Comparison of ENCODE assay signal across 9 mouse cellular contexts in genomic region chr11:80479425-80479824, GRCm38 (mm10). TPM values are rescaled to one million over a fixed set of nuclear protein-coding genes. Genes with fewer than 3 reads are reported as not detected.
A peak's percentile ranks its signal among the peaks of the same experiment; 100 is the strongest.
DNase-seq lines count a peak whose midpoint lies in the region; ATAC-seq and TF ChIP-seq lines count a peak whose summit lies in the region.
"Had no signal": no experiment of that assay in that cellular context is flagged by ENCODE, and none has a peak within 500 bp of the region (broad histone marks: within the 10 kb centered on the region; RNA-seq: fewer than 3 reads in every experiment).

No protein-coding gene starts in this region.

- no peak for DNase-seq in kidney, adult 11 months
- peak; percentile 59 for DNase-seq in brain, embryonic 14.5 days (ENCODE audit: low read depth)
- no peak for DNase-seq in adrenal gland, postnatal 14 days
- DNase-seq in heart, embryonic 10.5 days (ENCODE audit: low spot score) = no peak
- DNase-seq: adrenal gland, adult 8-10 months had no signal

- H3K9ac ChIP-seq in kidney, embryonic 16.5 days (replicated peaks; ENCODE audit: low read length) = no peak overlapping the region
- peak overlapping the region; percentile 80 for H3K9ac ChIP-seq in forebrain, embryonic 15.5 days (replicated peaks)
- peak overlapping the region; percentile 96 for H3K9ac ChIP-seq in midbrain, embryonic 12.5 days (replicated peaks)

- TF ChIP-seq POLR2A in brain, embryonic 14.5 days (IDR thresholded peaks at IDR 0.05; ENCODE audit: borderline replicate concordance, extremely low read depth, insufficient read depth, insufficient read length, poor library complexity, severe bottlenecking) = no peak

- H3K27me3 ChIP-seq in kidney, embryonic 16.5 days (ENCODE audit: insufficient read depth, low read length) = no peaks in the 10 kb centered on the region
- H3K27me3 ChIP-seq in forebrain, embryonic 15.5 days = no peaks in the 10 kb centered on the region
- H3K27me3 ChIP-seq in midbrain, embryonic 12.5 days = peaks cover 56% of the 10 kb centered on the region
- H3K27me3 ChIP-seq in heart, embryonic 10.5 days (ENCODE audit: insufficient read depth, poor library complexity, severe bottlenecking) = peaks cover 37% of the 10 kb centered on the region

- ATAC-seq in kidney, embryonic 16.5 days (ENCODE audit: low FRiP score, low TSS enrichment) = no peak
- ATAC-seq in forebrain, embryonic 15.5 days (replicated peaks) = no peak
- ATAC-seq in midbrain, embryonic 12.5 days (ENCODE audit: low FRiP score, low read depth) = no peak
- ATAC-seq in CD4-positive, CD25-positive, alpha-beta regulatory T cell, adult 4 months = no peak

- H3K9me3 ChIP-seq in kidney, embryonic 16.5 days (ENCODE audit: low read length) = no peaks in the 10 kb centered on the region
- H3K9me3 ChIP-seq in forebrain, embryonic 15.5 days = no peaks in the 10 kb centered on the region
- H3K9me3 ChIP-seq in midbrain, embryonic 12.5 days = no peaks in the 10 kb centered on the region
- no peaks in the 10 kb centered on the region for H3K9me3 ChIP-seq in heart, embryonic 10.5 days

- H3K27ac ChIP-seq in kidney, embryonic 16.5 days (ENCODE audit: low read length) = no peak overlapping the region
- peak overlapping the region; percentile 97 for H3K27ac ChIP-seq in forebrain, embryonic 15.5 days (replicated peaks)
- peak overlapping the region; percentile 96 for H3K27ac ChIP-seq in midbrain, embryonic 12.5 days (replicated peaks)
- H3K27ac ChIP-seq in heart, embryonic 10.5 days = no peak overlapping the region

- peaks cover 25% of the 10 kb centered on the region for H3K4me1 ChIP-seq in kidney, embryonic 16.5 days (ENCODE audit: insufficient read depth, low read length)
- H3K4me1 ChIP-seq in forebrain, embryonic 15.5 days = peaks cover 58% of the 10 kb centered on the region
- peaks cover 62% of the 10 kb centered on the region for H3K4me1 ChIP-seq in midbrain, embryonic 12.5 days
- H3K4me1 ChIP-seq in heart, embryonic 10.5 days = peaks cover 34% of the 10 kb centered on the region

- H3K4me2 ChIP-seq in kidney, embryonic 16.5 days (replicated peaks; ENCODE audit: low read depth, low read length) = 0 out of 2 replicates have a peak overlapping the region, but pooled peaks have one; percentile 7
- peak overlapping the region; percentile 92 for H3K4me2 ChIP-seq in forebrain, embryonic 15.5 days (replicated peaks)
- peak overlapping the region; percentile 82 for H3K4me2 ChIP-seq in midbrain, embryonic 12.5 days (replicated peaks)

- peaks cover 1% of the 10 kb centered on the region; the same call in 1 of the 2 replicates for H3K36me3 ChIP-seq in kidney, embryonic 16.5 days (ENCODE audit: insufficient read depth, low read length)
- H3K36me3 ChIP-seq in forebrain, embryonic 15.5 days = 0 out of 2 replicates have a peak, but pooled peaks cover 4% of the 10 kb centered on the region
- H3K36me3 ChIP-seq in midbrain, embryonic 12.5 days = peaks cover 12% of the 10 kb centered on the region; the same call in 1 of the 2 replicates
- H3K36me3 ChIP-seq in heart, embryonic 10.5 days = peaks cover 4% of the 10 kb centered on the region

- WGBS in kidney, embryonic 16.5 days = 66% methylated on average over 5 of the region's 5 CpGs
- WGBS in forebrain, embryonic 15.5 days = 24% methylated on average over 5 of the region's 5 CpGs
- 51% methylated on average over 5 of the region's 5 CpGs for WGBS in midbrain, embryonic 12.5 days
- 78% methylated on average over 5 of the region's 5 CpGs for WGBS in heart, embryonic 10.5 days

- TF ChIP-seq CTCF in brain, embryonic 14.5 days (IDR thresholded peaks at IDR 0.05; ENCODE audit: borderline replicate concordance, extremely low read depth, insufficient read depth, insufficient read length) = no peak

- no peak overlapping the region for H3K4me3 ChIP-seq in kidney, embryonic 16.5 days (ENCODE audit: low read length)
- H3K4me3 ChIP-seq in forebrain, embryonic 15.5 days = peak overlapping the region; percentile 59
- peak overlapping the region; percentile 89 for H3K4me3 ChIP-seq in midbrain, embryonic 12.5 days
- no peak overlapping the region for H3K4me3 ChIP-seq in heart, embryonic 10.5 days

RNA-seq across cellular contexts. Expression of gene Cdk5r1, which starts 2.6 kb away (rescaled TPM):
- polyA plus RNA-seq in kidney, embryonic 16.5 days (2015; fragmentation: Nextera tagmentation; extraction: Ambion mirVana) = 0.57 and 0.85 TPM in 2 replicates
- 327 and 349 TPM in 2 replicates for polyA plus RNA-seq in brain, embryonic 14.5 days (2012; rRNA removed)
- polyA plus RNA-seq in forebrain, embryonic 15.5 days (2015; fragmentation: Nextera tagmentation; extraction: Ambion mirVana) = 105 and 120 TPM in 2 replicates
- polyA plus RNA-seq in midbrain, embryonic 12.5 days (2016; fragmentation: Nextera tagmentation; extraction: Ambion mirVana) = 58.8 and 70.8 TPM in 2 replicates
- total RNA-seq in adrenal gland, postnatal 14 days (2021) = 2.6 and 4.7 TPM in 2 replicates
- 0.34 and 0.72 TPM in 2 replicates for polyA plus RNA-seq in heart, embryonic 10.5 days (2016; fragmentation: Nextera tagmentation; extraction: Ambion mirVana)
- under 1 TPM; 0.87 to 0.98 TPM for polyA plus RNA-seq in CD4-positive, CD25-positive, alpha-beta regulatory T cell, adult 4 months (2017; shearing (Covaris generic))

RNA-seq across cellular contexts. Expression of gene Psmd11, which starts 51.0 kb away (rescaled TPM):
- polyA plus RNA-seq in kidney, embryonic 16.5 days (2015; fragmentation: Nextera tagmentation; extraction: Ambion mirVana) = 321 and 327 TPM in 2 replicates
- polyA plus RNA-seq in brain, embryonic 14.5 days (2012; rRNA removed) = 86.1 and 90.2 TPM in 2 replicates
- polyA plus RNA-seq in forebrain, embryonic 15.5 days (2015; fragmentation: Nextera tagmentation; extraction: Ambion mirVana) = 341 and 346 TPM in 2 replicates
- polyA plus RNA-seq in midbrain, embryonic 12.5 days (2016; fragmentation: Nextera tagmentation; extraction: Ambion mirVana) = 347 and 348 TPM in 2 replicates
- 124 and 132 TPM in 2 replicates for total RNA-seq in adrenal gland, postnatal 14 days (2021)
- polyA plus RNA-seq in heart, embryonic 10.5 days (2016; fragmentation: Nextera tagmentation; extraction: Ambion mirVana) = 248 and 309 TPM in 2 replicates
- polyA plus RNA-seq in CD4-positive, CD25-positive, alpha-beta regulatory T cell, adult 4 months (2017; shearing (Covaris generic)) = 100 to 1,000 TPM; 258 to 279 TPM

Comparison
In these comparisons a context has a peak if more than half of its experiments do, and no peak if none do; other contexts are left out.
1. H3K27ac ChIP-seq: peak in forebrain, embryonic 15.5 days (single experiment) and midbrain, embryonic 12.5 days (single experiment); none in kidney, embryonic 16.5 days (single experiment) and heart, embryonic 10.5 days (single experiment).
2. H3K4me2 ChIP-seq: peak in every context shown above with its lines; median percentile 92 in forebrain, embryonic 15.5 days; 82 in midbrain, embryonic 12.5 days; 7 in kidney, embryonic 16.5 days.
3. H3K4me3 ChIP-seq: peak in forebrain, embryonic 15.5 days (single experiment) and midbrain, embryonic 12.5 days (single experiment); none in kidney, embryonic 16.5 days (single experiment) and heart, embryonic 10.5 days (single experiment).
4. RNA of gene Cdk5r1, which starts 2.6 kb away (polyA plus RNA-seq): 327 to 349 TPM in brain, embryonic 14.5 days, 105 to 120 TPM in forebrain, embryonic 15.5 days and 58.8 to 70.8 TPM in midbrain, embryonic 12.5 days; 0.87 to 0.98 TPM in CD4-positive, CD25-positive, alpha-beta regulatory T cell, adult 4 months, 0.34 to 0.72 TPM in heart, embryonic 10.5 days and 0.57 to 0.85 TPM in kidney, embryonic 16.5 days; every median in the first group is over 10 times any median in the second.